Mouse (Mus musculus) kidney, embryonic 14.5 days (tissue): ENCODE results near the gene Med19. TPM values are rescaled to one million over a fixed set of nuclear protein-coding genes. Genes with fewer than 3 reads are reported as not detected.

Experiments used
- ATAC-seq: fragments of 200-750 bp; cut with Nextera tagmentation; 2 replicates; pipeline ENCODE4 v1.8.0; 2017; ENCODE audit warnings: moderate number of reproducible peaks, mild to moderate bottlenecking, moderate TSS enrichment, moderate library complexity; ENCODE audit not compliant: low FRiP score, low TSS enrichment
- H3K27ac ChIP-seq: fragments of 300-500 bp; sonication (generic); 2 replicates; pipeline ENCODE4 v1.5.1; 2014; ENCODE audit warnings: low read depth, mild to moderate bottlenecking, low read length, moderate library complexity, mixed read lengths
- H3K27me3 ChIP-seq: fragments of 300-500 bp; sonication (generic); 2 replicates; pipeline ENCODE4 v1.6.1; 2014; ENCODE audit warnings: mild to moderate bottlenecking, low read length; ENCODE audit not compliant: control insufficient read depth, insufficient read depth
- H3K36me3 ChIP-seq: fragments of 300-500 bp; sonication (generic); 2 replicates; pipeline ENCODE4 v1.6.1; 2014; ENCODE audit warnings: low read length, mixed read lengths; ENCODE audit not compliant: control insufficient read depth, insufficient read depth
- H3K4me1 ChIP-seq: fragments of 300-500 bp; sonication (generic); 2 replicates; pipeline ENCODE4 v1.6.1; 2014; ENCODE audit warnings: low read length, mixed read lengths; ENCODE audit not compliant: control insufficient read depth, insufficient read depth
- H3K4me2 ChIP-seq: fragments of 300-500 bp; sonication (generic); replicated peaks from 2 replicates; pipeline ENCODE4 v1.6.1; 2014; ENCODE audit warnings: low read depth, mild to moderate bottlenecking, low read length
- H3K4me3 ChIP-seq: fragments of 300-500 bp; sonication (generic); 2 replicates; pipeline ENCODE4 v1.5.1; 2014; ENCODE audit warnings: mild to moderate bottlenecking, low read length
- H3K9ac ChIP-seq: fragments of 300-500 bp; sonication (generic); 2 replicates; pipeline ENCODE4 v1.6.1; 2014; ENCODE audit warnings: low read depth, mild to moderate bottlenecking, low read length, moderate library complexity
- H3K9me3 ChIP-seq: fragments of 300-500 bp; sonication (generic); 2 replicates; pipeline ENCODE4 v1.6.1; 2016; ENCODE audit warnings: low read length; ENCODE audit not compliant: control insufficient read depth
- WGBS: fragments of 180-500 bp; shearing (Covaris S2); extraction: QIAGEN DNeasy Blood & Tissue Kit; methylation state at CpG from one replicate; pipeline ENCODE4 v1.1.7; 2014; 5-methylcytosine and 5-hydroxymethylcytosine counted together
- polyA plus RNA-seq: library from polyadenylated mRNA; unstranded; fragments of >200 nt; fragmentation: Nextera tagmentation; extraction: Ambion mirVana; gene quantifications from 2 replicates; pipeline ENCODE4 v1.2.1, GENCODE M21; 2014

Gene Med19
- polyA plus RNA-seq, 1 experiment from 2014 or later = 50.5 TPM

- Histone ChIP-seq H3K27ac (peak overlapping the region; percentile 97; the same call in 1 of the 2 replicates), H3K9ac (no peak overlapping the region), H3K4me2 (no peak overlapping the region; the same call in 1 of the 2 replicates), H3K27me3 (no peaks in the 10 kb centered on the region), H3K36me3 (peaks cover 9% of the 10 kb centered on the region; the same call in 1 of the 2 replicates), H3K4me3 (no peak overlapping the region), H3K4me1 (peaks cover 54% of the 10 kb centered on the region), H3K9me3 (no peaks in the 10 kb centered on the region)
- no peak for ATAC-seq
- WGBS = 60% methylated on average over 5 of the region's 5 CpGs
These were observed 39.6 kb upstream of the Med19 start for GRCm38 (mm10) chr2:84638428-84639220.

GRCm38 (mm10) chr2:84640833-84641232 lies 37.4 kb upstream of the Med19 start:
- Histone ChIP-seq H3K9me3 (no peaks in the 10 kb centered on the region), H3K4me3 (no peak overlapping the region), H3K4me2 (no peak overlapping the region), H3K4me1 (peaks cover 39% of the 10 kb centered on the region), H3K27me3 (no peaks in the 10 kb centered on the region), H3K27ac (no peak overlapping the region), H3K36me3 (peaks cover 9% of the 10 kb centered on the region; the same call in 1 of the 2 replicates), H3K9ac (no peak overlapping the region)
- ATAC-seq = no peak

GRCm38 (mm10) chr2:84646138-84646537 lies 32.1 kb upstream of the Med19 start:
- Histone ChIP-seq H3K4me3 (no peak overlapping the region), H3K9ac (no peak overlapping the region), H3K9me3 (no peaks in the 10 kb centered on the region), H3K4me2 (no peak overlapping the region), H3K27ac (no peak overlapping the region), H3K36me3 (peaks cover 6% of the 10 kb centered on the region; the same call in 1 of the 2 replicates), H3K4me1 (peaks cover 12% of the 10 kb centered on the region), H3K27me3 (no peaks in the 10 kb centered on the region)
- 55% methylated on average over 1 of the region's 1 CpGs for WGBS
- ATAC-seq = no peak

- no peak for ATAC-seq
- no peak overlapping the region for H3K4me3 ChIP-seq
- no peak overlapping the region for H3K27ac ChIP-seq
- peaks cover 12% of the 10 kb centered on the region for H3K4me1 ChIP-seq
- no peak overlapping the region for H3K4me2 ChIP-seq
- H3K27me3 ChIP-seq = no peaks in the 10 kb centered on the region
- no peaks in the 10 kb centered on the region for H3K9me3 ChIP-seq
- 95% methylated on average over 6 of the region's 6 CpGs for WGBS
- H3K36me3 ChIP-seq = no peaks in the 10 kb centered on the region; the same call in 1 of the 2 replicates
- no peak overlapping the region for H3K9ac ChIP-seq
These were observed 31.1 kb upstream of the Med19 start for GRCm38 (mm10) chr2:84647051-84647568.

- Histone ChIP-seq H3K4me2 (peak overlapping the region; percentile 63), H3K4me1 (peaks cover 12% of the 10 kb centered on the region), H3K27me3 (no peaks in the 10 kb centered on the region), H3K9me3 (no peaks in the 10 kb centered on the region), H3K36me3 (no peaks in the 10 kb centered on the region), H3K27ac (no peak overlapping the region), H3K9ac (peak overlapping the region; percentile 88), H3K4me3 (peak overlapping the region; percentile 77)
- WGBS = 28% methylated on average over 6 of the region's 6 CpGs
- no peak for ATAC-seq
These were observed 29.8 kb upstream of the Med19 start for GRCm38 (mm10) chr2:84648369-84648768.

GRCm38 (mm10) chr2:84649674-84650073 lies 28.5 kb upstream of the Med19 start:
- peak overlapping the region; percentile 97 for H3K27ac ChIP-seq
- ATAC-seq = no peak
- WGBS = 0% methylated on average over 10 of the region's 10 CpGs
- peak overlapping the region; percentile 88 for H3K9ac ChIP-seq
- no peaks in the 10 kb centered on the region for H3K27me3 ChIP-seq
- peak overlapping the region; percentile 77 for H3K4me3 ChIP-seq
- no peaks in the 10 kb centered on the region for H3K9me3 ChIP-seq
- H3K36me3 ChIP-seq = no peaks in the 10 kb centered on the region
- peak overlapping the region; percentile 63 for H3K4me2 ChIP-seq
- peaks cover 7% of the 10 kb centered on the region; the same call in 1 of the 2 replicates for H3K4me1 ChIP-seq

GRCm38 (mm10) chr2:84650464-84651195 lies 27.6 kb upstream of the Med19 start, which contains the start of gene Ctnnd1:
TSS of gene Ctnnd1 (minus strand) at chr2:84650765.
- under 1% methylated on average over 15 of the region's 15 CpGs for WGBS
- peak within 1 kb of the TSS; percentile 77 for H3K4me3 ChIP-seq
- H3K27ac ChIP-seq = peak within 1 kb of the TSS; percentile 97
- H3K4me1 ChIP-seq = peaks cover 7% of the 10 kb centered on the region; the same call in 1 of the 2 replicates
- H3K27me3 ChIP-seq = no peaks in the 10 kb centered on the region
- H3K4me2 ChIP-seq = peak within 1 kb of the TSS; percentile 63
- no peaks in the 10 kb centered on the region for H3K9me3 ChIP-seq
- H3K9ac ChIP-seq = peak within 1 kb of the TSS; percentile 88
- H3K36me3 ChIP-seq = no peaks in the 10 kb centered on the region
- peak; percentile 98 for ATAC-seq

- Histone ChIP-seq H3K9me3 (no peaks in the 10 kb centered on the region), H3K27ac (no peak overlapping the region), H3K4me2 (no peak overlapping the region), H3K4me1 (no peaks in the 10 kb centered on the region; the same call in 1 of the 2 replicates), H3K36me3 (no peaks in the 10 kb centered on the region), H3K9ac (no peak overlapping the region), H3K4me3 (no peak overlapping the region), H3K27me3 (no peaks in the 10 kb centered on the region)
- ATAC-seq = no peak
These were observed 24.8 kb upstream of the Med19 start for GRCm38 (mm10) chr2:84653354-84653753.
